In genomic region chr11:69546423-69547053, GRCm38 (mm10) we compare ENCODE assay signal across 8 mouse cellular contexts. TPM values are rescaled to one million over a fixed set of nuclear protein-coding genes. Genes with fewer than 3 reads are reported as not detected.
DNase-seq lines count a peak whose midpoint lies in the region; ATAC-seq and TF ChIP-seq lines count a peak whose summit lies in the region.

No protein-coding gene starts in this region.

- no peak overlapping the region for H3K27ac ChIP-seq in embryonic fibroblast, embryonic 13.5 days (ENCODE audit: insufficient read depth, low read length)
- peak overlapping the region; percentile 42 for H3K27ac ChIP-seq in heart, embryonic 11.5 days (ENCODE audit: low read depth, low read length)
- H3K27ac ChIP-seq in kidney, embryonic 16.5 days (ENCODE audit: low read length) = peak overlapping the region; percentile 69
- H3K27ac ChIP-seq in liver, embryonic 12.5 days = no peak overlapping the region
- peak overlapping the region; percentile 86 for H3K27ac ChIP-seq in stomach, embryonic 16.5 days (ENCODE audit: low read length)

- no peaks in the 10 kb centered on the region for H3K4me1 ChIP-seq in embryonic fibroblast, embryonic 13.5 days (ENCODE audit: control insufficient read depth, insufficient read depth, low read length)
- peaks cover 8% of the 10 kb centered on the region; the same call in 1 of the 2 replicates for H3K4me1 ChIP-seq in heart, embryonic 11.5 days (ENCODE audit: control insufficient read depth, insufficient read depth, low read length)
- peaks cover 24% of the 10 kb centered on the region for H3K4me1 ChIP-seq in kidney, embryonic 16.5 days (ENCODE audit: insufficient read depth, low read length)
- H3K4me1 ChIP-seq in liver, embryonic 12.5 days = peaks cover 18% of the 10 kb centered on the region
- H3K4me1 ChIP-seq in stomach, embryonic 16.5 days (ENCODE audit: control insufficient read depth, insufficient read depth, low read length) = peaks cover 8% of the 10 kb centered on the region; the same call in 1 of the 2 replicates

- H3K9me3 ChIP-seq in heart, embryonic 11.5 days (replicated peaks; ENCODE audit: control insufficient read depth, low read length) = no peaks in the 10 kb centered on the region
- no peaks in the 10 kb centered on the region for H3K9me3 ChIP-seq in kidney, embryonic 16.5 days (ENCODE audit: low read length)
- H3K9me3 ChIP-seq in liver, embryonic 12.5 days (replicated peaks) = no peaks in the 10 kb centered on the region
- no peaks in the 10 kb centered on the region for H3K9me3 ChIP-seq in stomach, embryonic 16.5 days (replicated peaks; ENCODE audit: control insufficient read depth, low read length)

- DNase-seq in layer of hippocampus, adult 11-12 months (ENCODE audit: low spot score) = peak; percentile 77
- no peak for DNase-seq in layer of hippocampus, adult 9-10 months (ENCODE audit: low spot score)
- DNase-seq in neural tube, embryonic 10.5 days (ENCODE audit: extremely low spot score, low spot score) = peak; percentile 84

- peak overlapping the region; percentile 28 for H3K4me3 ChIP-seq in embryonic fibroblast, embryonic 13.5 days (ENCODE audit: insufficient read depth, low read length)
- peak overlapping the region; percentile 49 for H3K4me3 ChIP-seq in heart, embryonic 11.5 days (ENCODE audit: low read depth, low read length)
- peak overlapping the region; percentile 60 for H3K4me3 ChIP-seq in kidney, embryonic 16.5 days (ENCODE audit: low read length)
- peak overlapping the region; percentile 56 for H3K4me3 ChIP-seq in liver, embryonic 12.5 days
- H3K4me3 ChIP-seq in stomach, embryonic 16.5 days (replicated peaks; ENCODE audit: low read length) = peak overlapping the region; percentile 57

- H3K27me3 ChIP-seq in heart, embryonic 11.5 days (ENCODE audit: control insufficient read depth, insufficient read depth, low read length) = peaks cover 23% of the 10 kb centered on the region
- 0 out of 2 replicates have a peak, but pooled peaks cover 3% of the 10 kb centered on the region for H3K27me3 ChIP-seq in kidney, embryonic 16.5 days (ENCODE audit: insufficient read depth, low read length)
- peaks cover 58% of the 10 kb centered on the region for H3K27me3 ChIP-seq in liver, embryonic 12.5 days (replicated peaks)
- no peaks in the 10 kb centered on the region for H3K27me3 ChIP-seq in stomach, embryonic 16.5 days (ENCODE audit: control insufficient read depth, insufficient read depth, low read length)

- peak overlapping the region; percentile 99 for H3K4me2 ChIP-seq in heart, embryonic 11.5 days
- H3K4me2 ChIP-seq in kidney, embryonic 16.5 days (replicated peaks; ENCODE audit: low read depth, low read length) = peak overlapping the region; percentile 80
- H3K4me2 ChIP-seq in liver, embryonic 12.5 days = peak overlapping the region; percentile 88
- H3K4me2 ChIP-seq in stomach, embryonic 16.5 days (ENCODE audit: low read depth, low read length) = peak overlapping the region; percentile 94

- ATAC-seq in heart, embryonic 11.5 days (replicated peaks; ENCODE audit: insufficient number of reproducible peaks, low FRiP score, low TSS enrichment) = peak; percentile 64
- ATAC-seq in kidney, embryonic 16.5 days (ENCODE audit: low FRiP score, low TSS enrichment) = peak; percentile 76
- peak; percentile 47; the same call in 1 of the 2 replicates for ATAC-seq in liver, embryonic 12.5 days
- peak; percentile 69 for ATAC-seq in stomach, embryonic 16.5 days (ENCODE audit: insufficient read depth, low FRiP score)

- H3K36me3 ChIP-seq in heart, embryonic 11.5 days (ENCODE audit: control insufficient read depth, insufficient read depth, low read length) = no peaks in the 10 kb centered on the region
- no peaks in the 10 kb centered on the region for H3K36me3 ChIP-seq in kidney, embryonic 16.5 days (ENCODE audit: insufficient read depth, low read length)
- H3K36me3 ChIP-seq in liver, embryonic 12.5 days = no peaks in the 10 kb centered on the region
- no peaks in the 10 kb centered on the region for H3K36me3 ChIP-seq in stomach, embryonic 16.5 days (ENCODE audit: control insufficient read depth, insufficient read depth, low read length)

- under 1% methylated on average over 44 of the region's 44 CpGs for WGBS in heart, embryonic 11.5 days (ENCODE audit: insufficient replicate concordance)
- under 1% methylated on average over 44 of the region's 44 CpGs for WGBS in kidney, embryonic 16.5 days
- WGBS in liver, embryonic 12.5 days (ENCODE audit: insufficient replicate concordance) = under 1% methylated on average over 44 of the region's 44 CpGs
- WGBS in stomach, embryonic 16.5 days = under 1% methylated on average over 44 of the region's 44 CpGs

- 0 out of 2 replicates have a peak, but pooled peaks have one; percentile 11 for TF ChIP-seq CTCF in embryonic fibroblast, embryonic 13.5 days (IDR thresholded peaks at IDR 0.05; ENCODE audit: borderline replicate concordance, insufficient read depth, low read length)

- TF ChIP-seq POLR2A in embryonic fibroblast, embryonic 13.5 days (IDR thresholded peaks at IDR 0.05; ENCODE audit: low read depth, low read length) = no peak

- H3K9ac ChIP-seq in heart, embryonic 11.5 days (ENCODE audit: low read depth, low read length) = peak overlapping the region; percentile 70
- peak overlapping the region; percentile 74 for H3K9ac ChIP-seq in kidney, embryonic 16.5 days (replicated peaks; ENCODE audit: low read length)
- peak overlapping the region; percentile 65 for H3K9ac ChIP-seq in liver, embryonic 12.5 days
- H3K9ac ChIP-seq in stomach, embryonic 16.5 days (ENCODE audit: low read length) = peak overlapping the region; percentile 77

RNA-seq across cellular contexts. Expression of gene Dnah2, which starts 2.4 kb away (rescaled TPM):
- 0.21 TPM in 1 of 2 replicates, not detected in the other for polyA plus RNA-seq in embryonic fibroblast, embryonic 13.5 days (2011; ENCODE audit: insufficient read length, low read depth, missing spikeins)
- 0.20 and 1.3 TPM in 2 replicates for polyA plus RNA-seq in heart, embryonic 11.5 days (2014; fragmentation: Nextera tagmentation; extraction: Ambion mirVana)
- polyA plus RNA-seq in kidney, embryonic 16.5 days (2015; fragmentation: Nextera tagmentation; extraction: Ambion mirVana) = 0.69 and 0.90 TPM in 2 replicates
- polyA plus RNA-seq in liver, embryonic 12.5 days (2016; fragmentation: Nextera tagmentation; extraction: Ambion mirVana) = 0.06 and 0.17 TPM in 2 replicates
- 0.54 and 0.69 TPM in 2 replicates for polyA plus RNA-seq in stomach, embryonic 16.5 days (2015; fragmentation: Nextera tagmentation; extraction: Ambion mirVana)

RNA-seq across cellular contexts. Expression of gene Efnb3, which starts 13.5 kb away (rescaled TPM):
- 0.45 and 2.6 TPM in 2 replicates for polyA plus RNA-seq in embryonic fibroblast, embryonic 13.5 days (2011; ENCODE audit: insufficient read length, low read depth, missing spikeins)
- polyA plus RNA-seq in heart, embryonic 11.5 days (2014; fragmentation: Nextera tagmentation; extraction: Ambion mirVana) = 15.2 and 19.0 TPM in 2 replicates
- 11.8 and 12.6 TPM in 2 replicates for polyA plus RNA-seq in kidney, embryonic 16.5 days (2015; fragmentation: Nextera tagmentation; extraction: Ambion mirVana)
- polyA plus RNA-seq in liver, embryonic 12.5 days (2016; fragmentation: Nextera tagmentation; extraction: Ambion mirVana) = 1.7 and 2.3 TPM in 2 replicates
- 7.2 and 7.3 TPM in 2 replicates for polyA plus RNA-seq in stomach, embryonic 16.5 days (2015; fragmentation: Nextera tagmentation; extraction: Ambion mirVana)

RNA-seq across cellular contexts. Expression of gene Wrap53, which starts 33.5 kb away (rescaled TPM):
- polyA plus RNA-seq in embryonic fibroblast, embryonic 13.5 days (2011; ENCODE audit: insufficient read length, low read depth, missing spikeins) = 7.9 and 10.2 TPM in 2 replicates
- 20.3 and 22.9 TPM in 2 replicates for polyA plus RNA-seq in heart, embryonic 11.5 days (2014; fragmentation: Nextera tagmentation; extraction: Ambion mirVana)
- polyA plus RNA-seq in kidney, embryonic 16.5 days (2015; fragmentation: Nextera tagmentation; extraction: Ambion mirVana) = 29.3 and 30.3 TPM in 2 replicates
- 24.3 and 27.1 TPM in 2 replicates for polyA plus RNA-seq in liver, embryonic 12.5 days (2016; fragmentation: Nextera tagmentation; extraction: Ambion mirVana)
- 19.3 and 21.6 TPM in 2 replicates for polyA plus RNA-seq in stomach, embryonic 16.5 days (2015; fragmentation: Nextera tagmentation; extraction: Ambion mirVana)

RNA-seq across cellular contexts. Expression of gene Trp53, which starts 33.6 kb away (rescaled TPM):
- 159 and 160 TPM in 2 replicates for polyA plus RNA-seq in embryonic fibroblast, embryonic 13.5 days (2011; ENCODE audit: insufficient read length, low read depth, missing spikeins)
- 103 and 107 TPM in 2 replicates for polyA plus RNA-seq in heart, embryonic 11.5 days (2014; fragmentation: Nextera tagmentation; extraction: Ambion mirVana)
- 191 and 205 TPM in 2 replicates for polyA plus RNA-seq in kidney, embryonic 16.5 days (2015; fragmentation: Nextera tagmentation; extraction: Ambion mirVana)
- 110 TPM in 2 replicates for polyA plus RNA-seq in liver, embryonic 12.5 days (2016; fragmentation: Nextera tagmentation; extraction: Ambion mirVana)
- polyA plus RNA-seq in stomach, embryonic 16.5 days (2015; fragmentation: Nextera tagmentation; extraction: Ambion mirVana) = 118 and 120 TPM in 2 replicates

RNA-seq across cellular contexts. Expression of gene Atp1b2, which starts 59.2 kb away (rescaled TPM):
- polyA plus RNA-seq in embryonic fibroblast, embryonic 13.5 days (2011; ENCODE audit: insufficient read length, low read depth, missing spikeins) = 0.58 and 2.7 TPM in 2 replicates
- polyA plus RNA-seq in heart, embryonic 11.5 days (2014; fragmentation: Nextera tagmentation; extraction: Ambion mirVana) = 31.0 and 36.2 TPM in 2 replicates
- 12.3 and 14.3 TPM in 2 replicates for polyA plus RNA-seq in kidney, embryonic 16.5 days (2015; fragmentation: Nextera tagmentation; extraction: Ambion mirVana)
- 38.3 and 39.8 TPM in 2 replicates for polyA plus RNA-seq in liver, embryonic 12.5 days (2016; fragmentation: Nextera tagmentation; extraction: Ambion mirVana)
- polyA plus RNA-seq in stomach, embryonic 16.5 days (2015; fragmentation: Nextera tagmentation; extraction: Ambion mirVana) = 9.5 and 10.4 TPM in 2 replicates

Comparison
In these comparisons a context has a peak if more than half of its experiments do, and no peak if none do; other contexts are left out.
1. H3K27ac ChIP-seq: peak in heart, embryonic 11.5 days (single experiment), kidney, embryonic 16.5 days (single experiment) and stomach, embryonic 16.5 days (single experiment); none in embryonic fibroblast, embryonic 13.5 days (single experiment) and liver, embryonic 12.5 days (single experiment).
2. Peak in every context shown above with its lines, with median percentiles within 50 percentile points of each other: H3K4me3 ChIP-seq, ATAC-seq, H3K4me2 ChIP-seq and H3K9ac ChIP-seq.